In genomic region chr12:89290736-89291574, GRCm38 (mm10) we compare ENCODE assay signal across 11 mouse cellular contexts.
DNase-seq lines count a peak whose midpoint lies in the region; ATAC-seq and TF ChIP-seq lines count a peak whose summit lies in the region.
"Had no signal": no experiment of that assay in that cellular context is flagged by ENCODE, and none has a peak within 500 bp of the region (broad histone marks: within the 10 kb centered on the region; RNA-seq: fewer than 3 reads in every experiment).

No protein-coding gene starts in this region.

- peak; percentile 2 for DNase-seq in kidney, postnatal 0 days (ENCODE audit: low spot score)
- DNase-seq in Muller cell, postnatal 12 days (ENCODE audit: inconsistent ontology term), result peak; percentile 12
- DNase-seq in embryonic facial prominence, embryonic 11.5 days (ENCODE audit: low spot score), result peak; percentile 20
- DNase-seq in urinary bladder, adult 18-20 months (ENCODE audit: low spot score in 2 of 2), result no peak
- no peak for DNase-seq in left cerebral cortex, adult 2 months (ENCODE audit: extremely low spot score in 1 of 2, low spot score in 2 of 2)
- DNase-seq in adipocyte (ENCODE audit: low spot score), result no peak
- DNase-seq: heart, adult 2 months; kidney, postnatal 14 days had no signal

- H3K4me2 ChIP-seq in kidney, postnatal 0 days (ENCODE audit: low read length), result no peak overlapping the region
- no peak overlapping the region for H3K4me2 ChIP-seq in kidney, embryonic 15.5 days
- no peak overlapping the region for H3K4me2 ChIP-seq in embryonic facial prominence, embryonic 11.5 days (ENCODE audit: low read depth, low read length)
- H3K4me2 ChIP-seq: limb, embryonic 15.5 days had no signal

- 51% methylated on average over 4 of the region's 4 CpGs for whole genome bisulfite sequencing in kidney, postnatal 0 days
- 54% methylated on average over 4 of the region's 4 CpGs for WGBS in kidney, embryonic 15.5 days
- 49% methylated on average over 4 of the region's 4 CpGs for WGBS in embryonic facial prominence, embryonic 11.5 days

- H3K4me1 ChIP-seq in kidney, postnatal 0 days (replicated peaks; ENCODE audit: insufficient read depth, low read length), result no peaks in the 10 kb centered on the region
- no peaks in the 10 kb centered on the region for H3K4me1 ChIP-seq in kidney, embryonic 15.5 days
- H3K4me1 ChIP-seq in embryonic facial prominence, embryonic 11.5 days (ENCODE audit: control insufficient read depth, insufficient read depth, low read length), result no peaks in the 10 kb centered on the region
- H3K4me1 ChIP-seq: limb, embryonic 15.5 days had no signal

- no peak overlapping the region for H3K27ac ChIP-seq in kidney, postnatal 0 days
- no peak overlapping the region for H3K27ac ChIP-seq in kidney, embryonic 15.5 days
- no peak overlapping the region for H3K27ac ChIP-seq in embryonic facial prominence, embryonic 11.5 days (replicated peaks; ENCODE audit: low read depth, low read length)
- no peak overlapping the region for H3K27ac ChIP-seq in left cerebral cortex, adult 2 months
- H3K27ac ChIP-seq: heart, adult 2 months; limb, embryonic 15.5 days had no signal

- H3K9ac ChIP-seq in kidney, postnatal 0 days (ENCODE audit: low read depth, low read length), result no peak overlapping the region
- no peak overlapping the region for H3K9ac ChIP-seq in kidney, embryonic 15.5 days
- H3K9ac ChIP-seq in embryonic facial prominence, embryonic 11.5 days (replicated peaks; ENCODE audit: low read length), result no peak overlapping the region
- H3K9ac ChIP-seq: limb, embryonic 15.5 days had no signal

- intact Hi-C loops in left cerebral cortex, adult 2 months (cut with DNase I), result no loop called here

- H3K27me3 ChIP-seq in kidney, postnatal 0 days (ENCODE audit: insufficient read depth, low read length), result no peaks in the 10 kb centered on the region
- H3K27me3 ChIP-seq in kidney, embryonic 15.5 days, result no peaks in the 10 kb centered on the region
- H3K27me3 ChIP-seq in embryonic facial prominence, embryonic 11.5 days (ENCODE audit: control insufficient read depth, insufficient read depth, low read length), result no peaks in the 10 kb centered on the region
- H3K27me3 ChIP-seq: limb, embryonic 15.5 days had no signal

- H3K9me3 ChIP-seq in kidney, postnatal 0 days (replicated peaks; ENCODE audit: low read length), result no peaks in the 10 kb centered on the region
- no peaks in the 10 kb centered on the region for H3K9me3 ChIP-seq in kidney, embryonic 15.5 days (replicated peaks)
- no peaks in the 10 kb centered on the region for H3K9me3 ChIP-seq in embryonic facial prominence, embryonic 11.5 days (replicated peaks; ENCODE audit: control insufficient read depth, low read length)
- H3K9me3 ChIP-seq: limb, embryonic 15.5 days had no signal

- H3K36me3 ChIP-seq in kidney, postnatal 0 days (ENCODE audit: insufficient read depth, low read length), result no peaks in the 10 kb centered on the region
- H3K36me3 ChIP-seq in kidney, embryonic 15.5 days, result no peaks in the 10 kb centered on the region
- no peaks in the 10 kb centered on the region for H3K36me3 ChIP-seq in embryonic facial prominence, embryonic 11.5 days (replicated peaks; ENCODE audit: control insufficient read depth, insufficient read depth, low read depth, low read length)
- H3K36me3 ChIP-seq: limb, embryonic 15.5 days had no signal

- no peak for ATAC-seq in kidney, postnatal 0 days (replicated peaks; ENCODE audit: low FRiP score, low read depth)
- ATAC-seq in kidney, embryonic 15.5 days (replicated peaks; ENCODE audit: low FRiP score), result no peak
- peak; percentile 85 for ATAC-seq in embryonic facial prominence, embryonic 11.5 days (replicated peaks; ENCODE audit: insufficient number of reproducible peaks, low FRiP score, low TSS enrichment, low read depth)
- ATAC-seq in megakaryocyte, adult 5-6 weeks (ENCODE audit: poor library complexity, severe bottlenecking), result peak; percentile 89

- TF ChIP-seq CTCF in kidney, postnatal 0 days (IDR thresholded peaks at IDR 0.05; ENCODE audit: low read depth), result no peak
- TF ChIP-seq CTCF in left cerebral cortex, adult 2 months (IDR thresholded peaks at IDR 0.05), result no peak

- no peak overlapping the region for H3K4me3 ChIP-seq in kidney, postnatal 0 days (replicated peaks; ENCODE audit: low read depth, low read length)
- H3K4me3 ChIP-seq in kidney, embryonic 15.5 days (replicated peaks), result no peak overlapping the region
- no peak overlapping the region for H3K4me3 ChIP-seq in embryonic facial prominence, embryonic 11.5 days (ENCODE audit: low read depth, low read length)
- H3K4me3 ChIP-seq in left cerebral cortex, adult 2 months, result no peak overlapping the region
- H3K4me3 ChIP-seq: heart, adult 2 months; limb, embryonic 15.5 days had no signal

Comparison
In these comparisons a context has a peak if more than half of its experiments do, and no peak if none do; other contexts are left out.
1. ATAC-seq: peak in embryonic facial prominence, embryonic 11.5 days (single experiment) and megakaryocyte, adult 5-6 weeks (single experiment); none in kidney, postnatal 0 days (single experiment) and kidney, embryonic 15.5 days (single experiment).
2. DNase-seq: peak in kidney, postnatal 0 days (single experiment), Muller cell, postnatal 12 days (single experiment) and embryonic facial prominence, embryonic 11.5 days (single experiment); none in urinary bladder, adult 18-20 months (0 of 2), left cerebral cortex, adult 2 months (0 of 2) and adipocyte (single experiment).